Mouse (Mus musculus): Measurements from ENCODE around the gene Csnk2a2.
A peak's percentile ranks its signal among the peaks of the same experiment; 100 is the strongest.

Gene Csnk2a2

GRCm38 (mm10) chr8:95424682-95425081 lies 65.2 kb downstream of the Csnk2a2 start:
- DNase-seq (ENCODE audit: low spot score) = no peak

- DNase-seq (ENCODE audit: low spot score) = no peak
Measured at GRCm38 (mm10) chr8:95422193-95422810, 67.5 kb downstream of the Csnk2a2 start.

GRCm38 (mm10) chr8:95411309-95411972 lies 78.4 kb downstream of the Csnk2a2 start:
- no peak for DNase-seq (ENCODE audit: low spot score)

- no peak for DNase-seq (ENCODE audit: low spot score)
Measured at GRCm38 (mm10) chr8:95409518-95409917, 80.3 kb downstream of the Csnk2a2 start.

- DNase-seq (ENCODE audit: low spot score) = no peak
Measured at GRCm38 (mm10) chr8:95401091-95401490, 88.7 kb downstream of the Csnk2a2 start.

GRCm38 (mm10) chr8:95399131-95399530 lies 90.7 kb downstream of the Csnk2a2 start:
- no peak for DNase-seq (ENCODE audit: low spot score)

GRCm38 (mm10) chr8:95397201-95397600 lies 92.6 kb downstream of the Csnk2a2 start:
- DNase-seq (ENCODE audit: low spot score) = no peak

GRCm38 (mm10) chr8:95396752-95397151 lies 93.1 kb downstream of the Csnk2a2 start:
- DNase-seq (ENCODE audit: low spot score) = peak; percentile 34
